Mouse (Mus musculus) heart, adult 2 months (tissue): Measurements from ENCODE around the gene Pou5f1.

ENCODE experiments used
- CTCF ChIP-seq: fragments of 200-600 bp; IDR thresholded peaks from 2 replicates; pipeline ENCODE4 v1.8.1; 2022; ENCODE audit warnings: antibody characterized with exemption, mild to moderate bottlenecking, moderate library complexity
- EP300 ChIP-seq: fragments of 200-500 bp; IDR thresholded peaks from 2 replicates; pipeline ENCODE4 v1.6.1; 2011; ENCODE audit warnings: low read depth, low read length, control low read depth; ENCODE audit not compliant: insufficient read depth
- POLR2A ChIP-seq: fragments of 200-500 bp; IDR thresholded peaks from 2 replicates; pipeline ENCODE4 v1.6.1; 2011; ENCODE audit warnings: mild to moderate bottlenecking, low read depth, low read length, control low read depth; ENCODE audit not compliant: insufficient read depth

DNA sequence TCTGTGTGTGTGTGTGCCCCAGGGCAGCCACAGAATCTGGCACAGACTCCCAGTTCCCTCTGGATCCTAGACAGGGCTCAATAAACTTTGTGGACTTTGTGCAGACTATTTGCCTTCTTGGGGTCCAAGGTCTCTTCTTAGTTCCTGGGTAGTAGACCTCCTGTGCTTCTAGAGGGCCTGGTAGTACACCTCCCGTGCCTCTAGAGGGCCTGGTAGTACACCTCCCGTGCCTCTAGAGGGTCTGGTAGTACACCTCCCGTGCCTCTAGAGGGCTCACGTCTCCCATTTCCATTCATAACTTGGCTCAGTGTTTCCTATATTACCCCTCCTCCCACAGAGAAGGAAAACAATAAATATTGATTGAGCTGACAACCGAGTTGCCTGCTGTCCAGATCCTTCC is 51.0 kb downstream of the Pou5f1 start:
- TF ChIP-seq CTCF = peak; percentile 68
- no peak for TF ChIP-seq POLR2A
- no peak for TF ChIP-seq EP300
